Mouse (Mus musculus) liver, embryonic 16.5 days (tissue): ENCODE data around the gene Tmem132b. TPM values are rescaled to one million over a fixed set of nuclear protein-coding genes. Genes with fewer than 3 reads are reported as not detected.
"Not testable (repeated sequence)": the region's sequence is repeated elsewhere in the genome, so short reads cannot be mapped to it uniquely, and the experiment has no call there.

Source experiments
- ATAC-seq: fragments of 200-750 bp; cut with Nextera tagmentation; 2 replicates; pipeline ENCODE4 v1.8.0; 2017; ENCODE audit warnings: low read depth, mild to moderate bottlenecking, moderate number of reproducible peaks, moderate library complexity
- H3K27ac ChIP-seq: fragments of 300-500 bp; sonication (generic); 2 replicates; pipeline ENCODE4 v1.5.1; 2014; ENCODE audit warnings: mild to moderate bottlenecking, low read length
- H3K27me3 ChIP-seq: fragments of 300-500 bp; sonication (generic); 2 replicates; pipeline ENCODE4 v1.6.1; 2014; ENCODE audit warnings: low read depth, low read length, mixed read lengths; ENCODE audit not compliant: control insufficient read depth, insufficient read depth
- H3K36me3 ChIP-seq: fragments of 300-500 bp; sonication (generic); 2 replicates; pipeline ENCODE4 v1.6.1; 2014; ENCODE audit warnings: mild to moderate bottlenecking; ENCODE audit not compliant: control insufficient read depth, insufficient read depth
- H3K4me1 ChIP-seq: fragments of 300-500 bp; sonication (generic); 2 replicates; pipeline ENCODE4 v1.6.1; 2014; ENCODE audit warnings: low read depth, low read length, mixed read lengths; ENCODE audit not compliant: control insufficient read depth
- H3K4me2 ChIP-seq: fragments of 300-500 bp; sonication (generic); 2 replicates; pipeline ENCODE4 v1.6.1; 2014; ENCODE audit warnings: low read depth, low read length, mixed read lengths
- H3K4me3 ChIP-seq: fragments of 300-500 bp; sonication (generic); 2 replicates; pipeline ENCODE4 v1.5.1; 2014; ENCODE audit warnings: low read depth, mild to moderate bottlenecking, low read length
- H3K9ac ChIP-seq: fragments of 300-500 bp; sonication (generic); 2 replicates; pipeline ENCODE4 v1.6.1; 2014; ENCODE audit warnings: low read depth, low read length
- H3K9me3 ChIP-seq: fragments of 300-500 bp; sonication (generic); replicated peaks from 2 replicates; pipeline ENCODE4 v1.6.1; 2016; ENCODE audit warnings: low read length; ENCODE audit not compliant: control insufficient read depth
- WGBS: fragments of 180-500 bp; shearing (Covaris S2); extraction: QIAGEN DNeasy Blood & Tissue Kit; methylation state at CpG from one replicate; pipeline ENCODE4 v1.1.7; 2014; ENCODE audit not compliant: insufficient replicate concordance; 5-methylcytosine and 5-hydroxymethylcytosine counted together
- polyA plus RNA-seq: library from polyadenylated mRNA; unstranded; fragments of >200 nt; fragmentation: Nextera tagmentation; extraction: Ambion mirVana; gene quantifications from 2 replicates; pipeline ENCODE4 v1.2.1, GENCODE M21; 2015

Gene Tmem132b
- polyA plus RNA-seq = not detected in 2 replicates

DNA sequence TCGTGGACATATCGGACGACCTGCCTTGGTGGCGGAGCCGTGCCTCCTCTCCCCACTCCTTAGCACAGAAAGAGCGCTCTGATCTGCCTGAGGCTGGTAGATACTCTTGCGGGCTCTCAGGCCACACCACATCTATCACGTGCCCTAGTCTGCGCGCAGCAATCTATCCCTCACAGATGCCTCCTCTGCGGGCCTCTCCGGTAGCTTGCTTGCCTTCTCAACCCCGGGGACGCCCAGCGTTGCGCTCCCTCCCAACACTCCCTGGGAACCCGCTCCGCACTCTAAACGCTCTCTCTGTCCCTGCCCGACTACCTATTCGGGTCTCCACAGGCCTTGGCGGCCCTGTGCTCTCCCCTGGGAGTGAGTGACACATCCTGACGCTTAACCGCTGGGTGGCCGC lies at the start of gene Tmem132b:
Gene Tmem132b (plus strand): TSS at position 141 of the 400 bp plus-strand sequence.
- peaks cover 61% of the 10 kb centered on the region for H3K27me3 ChIP-seq
- no peak within 1 kb of the TSS for H3K9ac ChIP-seq
- WGBS = 2% methylated on average over 25 of the region's 25 CpGs
- H3K4me1 ChIP-seq = no peaks in the 10 kb centered on the region; the same call in 1 of the 2 replicates
- no peak within 1 kb of the TSS for H3K27ac ChIP-seq
- no peak within 1 kb of the TSS for H3K4me2 ChIP-seq
- no peaks in the 10 kb centered on the region for H3K36me3 ChIP-seq
- H3K9me3 ChIP-seq = no peaks in the 10 kb centered on the region
- no peak for ATAC-seq
- H3K4me3 ChIP-seq = no peak within 1 kb of the TSS

DNA sequence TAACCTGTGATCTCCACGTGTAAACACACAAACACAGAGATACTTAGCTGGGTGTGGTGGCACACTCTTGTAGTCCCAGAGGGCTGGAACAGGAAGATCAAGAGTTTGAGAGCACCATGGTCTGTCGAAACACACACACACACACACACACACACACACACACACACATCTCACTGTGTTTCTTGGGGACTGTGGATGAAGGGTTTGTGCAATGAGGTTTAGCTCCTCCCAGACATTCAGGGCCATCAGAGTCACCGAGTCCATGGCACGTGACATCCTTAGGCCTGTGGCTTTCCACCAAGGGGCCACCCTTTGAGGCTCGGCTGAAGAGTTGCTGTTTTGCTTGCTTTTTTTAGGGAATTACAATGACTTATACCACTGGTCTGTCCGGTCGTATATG lies 49.1 kb upstream of the Tmem132b start:
- 69% methylated on average over 7 of the region's 7 CpGs for WGBS
- H3K4me2 ChIP-seq = no peak overlapping the region
- H3K4me1 ChIP-seq = no peaks in the 10 kb centered on the region; the same call in none of the 2 replicates
- no peaks in the 10 kb centered on the region for H3K9me3 ChIP-seq
- H3K27me3 ChIP-seq = no peaks in the 10 kb centered on the region
- H3K9ac ChIP-seq = no peak overlapping the region
- no peak overlapping the region for H3K27ac ChIP-seq
- H3K36me3 ChIP-seq = no peaks in the 10 kb centered on the region; the same call in none of the 2 replicates
- no peak overlapping the region for H3K4me3 ChIP-seq
- ATAC-seq = no peak

DNA sequence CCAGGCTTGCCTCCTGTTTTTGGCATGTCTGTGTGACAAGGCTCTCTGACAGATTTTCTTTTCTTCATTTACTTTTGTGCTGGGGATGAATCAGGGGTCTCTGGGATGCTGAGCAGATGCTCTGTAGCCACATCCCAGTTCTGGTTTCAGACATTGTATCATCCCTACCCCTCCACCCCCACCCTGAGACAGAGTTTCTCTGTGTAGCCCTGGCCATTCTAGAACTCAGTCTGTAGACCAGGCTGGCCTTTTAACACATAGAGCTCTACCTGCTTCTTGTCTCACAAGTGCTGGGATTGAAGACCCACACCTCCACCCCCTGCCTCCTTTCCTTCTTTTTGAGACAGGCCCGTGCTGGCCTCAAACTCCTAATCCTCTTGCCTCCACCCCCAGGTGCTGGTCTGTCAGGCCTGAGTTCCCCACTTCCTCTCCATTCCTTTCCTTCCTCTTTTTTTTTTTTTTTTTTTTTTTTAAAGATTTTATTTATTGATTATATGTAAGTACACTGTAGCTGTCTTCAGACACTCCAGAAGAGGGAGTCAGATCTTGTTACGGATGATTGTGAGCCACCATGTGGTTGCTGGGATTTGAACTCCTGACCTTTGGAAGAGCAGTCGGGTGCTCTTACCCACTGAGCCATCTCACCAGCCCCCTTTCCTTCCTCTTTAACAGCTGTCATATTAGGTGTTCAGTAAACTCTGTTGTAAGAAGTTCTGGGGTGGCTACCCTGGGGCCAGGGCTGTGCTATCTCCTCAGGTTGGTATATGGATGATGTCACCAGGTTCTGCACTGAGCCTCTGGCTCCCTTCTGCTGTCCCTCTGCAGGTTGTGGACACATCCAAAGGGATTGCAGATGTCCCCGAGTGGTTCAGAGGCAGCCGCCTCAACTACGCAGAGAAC lies 47.6 kb upstream of the Tmem132b start:
- Histone ChIP-seq H3K9ac (no peak overlapping the region), H3K4me3 (no peak overlapping the region), H3K27me3 (no peaks in the 10 kb centered on the region), H3K36me3 (no peaks in the 10 kb centered on the region; the same call in none of the 2 replicates), H3K4me1 (no peaks in the 10 kb centered on the region; the same call in 1 of the 2 replicates), H3K9me3 (no peaks in the 10 kb centered on the region), H3K27ac (peak overlapping the region; percentile 29), H3K4me2 (no peak overlapping the region)
- 0 out of 2 replicates have a peak, but pooled peaks have one; percentile 14 for ATAC-seq
- 49% methylated on average over 5 of the region's 6 CpGs for WGBS

DNA sequence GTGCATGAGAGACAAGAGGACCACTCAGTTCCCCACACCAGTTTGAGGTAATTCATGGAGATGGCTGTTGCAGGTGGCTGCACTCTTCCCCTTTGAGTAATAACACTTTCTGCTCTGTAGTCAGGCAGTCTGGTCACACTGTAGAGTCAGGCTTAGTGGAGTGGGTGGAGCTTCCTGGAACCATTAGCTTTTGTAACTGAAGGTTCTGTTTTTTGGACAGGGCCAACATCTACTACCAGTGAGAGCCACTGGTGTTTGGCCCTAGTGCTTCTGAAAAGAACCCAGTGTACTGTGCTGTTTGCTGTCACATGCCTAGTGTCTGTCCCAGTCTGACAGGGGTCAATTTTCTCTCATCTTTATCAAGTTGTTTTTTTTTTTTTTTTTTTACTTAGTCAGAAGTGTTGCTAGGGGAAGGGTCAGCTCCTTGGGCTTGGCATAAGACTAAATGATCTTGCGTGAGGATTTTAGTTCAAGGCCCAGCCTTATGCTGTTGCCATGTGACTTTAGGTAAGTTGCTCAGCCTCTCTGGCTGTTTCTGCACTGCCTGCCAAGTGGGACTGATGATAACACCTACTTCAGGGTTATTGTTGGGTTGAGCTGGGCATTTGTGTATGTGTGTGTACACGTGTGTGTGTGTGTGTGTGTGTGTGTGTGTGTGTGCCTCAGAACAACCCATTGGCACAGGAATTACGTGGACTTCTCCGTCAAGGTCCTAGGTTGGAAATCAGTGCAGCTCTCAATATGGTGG lies 46.4 kb upstream of the Tmem132b start:
- H3K27ac ChIP-seq = peak overlapping the region; percentile 21; the same call in 1 of the 2 replicates
- no peaks in the 10 kb centered on the region; the same call in 1 of the 2 replicates for H3K4me1 ChIP-seq
- WGBS = 80% methylated on average over 4 of the region's 4 CpGs
- H3K4me2 ChIP-seq = no peak overlapping the region
- H3K27me3 ChIP-seq = no peaks in the 10 kb centered on the region
- no peaks in the 10 kb centered on the region; the same call in none of the 2 replicates for H3K36me3 ChIP-seq
- no peak overlapping the region for H3K4me3 ChIP-seq
- H3K9me3 ChIP-seq = no peaks in the 10 kb centered on the region
- no peak for ATAC-seq
- H3K9ac ChIP-seq = no peak overlapping the region

DNA sequence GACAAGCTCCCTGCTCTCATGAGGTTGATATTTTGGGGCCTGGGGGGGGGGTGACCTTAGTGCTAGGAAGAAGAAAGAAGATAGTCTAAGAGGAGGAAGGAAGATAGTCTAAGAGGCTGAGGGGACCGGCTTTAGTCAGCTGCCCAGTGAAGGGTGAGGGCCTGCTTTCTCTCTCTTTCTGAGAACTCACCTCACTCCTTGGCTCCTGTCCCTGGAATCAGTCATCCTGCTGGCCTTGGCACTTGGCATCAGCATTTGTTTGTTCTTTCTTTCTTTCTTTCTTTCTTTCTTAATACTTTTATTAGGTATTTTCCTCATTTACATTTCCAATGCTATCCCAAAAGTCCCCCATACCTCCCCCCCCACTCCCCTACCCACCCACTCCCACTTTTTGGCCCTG lies 45.5 kb upstream of the Tmem132b start:
- ATAC-seq = no peak
- no peaks in the 10 kb centered on the region; the same call in 1 of the 2 replicates for H3K4me1 ChIP-seq
- no peaks in the 10 kb centered on the region for H3K9me3 ChIP-seq
- no peaks in the 10 kb centered on the region for H3K27me3 ChIP-seq
- no peak overlapping the region for H3K27ac ChIP-seq
- H3K4me3 ChIP-seq = no peak overlapping the region
- H3K4me2 ChIP-seq = no peak overlapping the region
- H3K9ac ChIP-seq = no peak overlapping the region
- WGBS = 73% methylated on average over 1 of the region's 1 CpGs
- H3K36me3 ChIP-seq = no peaks in the 10 kb centered on the region; the same call in none of the 2 replicates

DNA sequence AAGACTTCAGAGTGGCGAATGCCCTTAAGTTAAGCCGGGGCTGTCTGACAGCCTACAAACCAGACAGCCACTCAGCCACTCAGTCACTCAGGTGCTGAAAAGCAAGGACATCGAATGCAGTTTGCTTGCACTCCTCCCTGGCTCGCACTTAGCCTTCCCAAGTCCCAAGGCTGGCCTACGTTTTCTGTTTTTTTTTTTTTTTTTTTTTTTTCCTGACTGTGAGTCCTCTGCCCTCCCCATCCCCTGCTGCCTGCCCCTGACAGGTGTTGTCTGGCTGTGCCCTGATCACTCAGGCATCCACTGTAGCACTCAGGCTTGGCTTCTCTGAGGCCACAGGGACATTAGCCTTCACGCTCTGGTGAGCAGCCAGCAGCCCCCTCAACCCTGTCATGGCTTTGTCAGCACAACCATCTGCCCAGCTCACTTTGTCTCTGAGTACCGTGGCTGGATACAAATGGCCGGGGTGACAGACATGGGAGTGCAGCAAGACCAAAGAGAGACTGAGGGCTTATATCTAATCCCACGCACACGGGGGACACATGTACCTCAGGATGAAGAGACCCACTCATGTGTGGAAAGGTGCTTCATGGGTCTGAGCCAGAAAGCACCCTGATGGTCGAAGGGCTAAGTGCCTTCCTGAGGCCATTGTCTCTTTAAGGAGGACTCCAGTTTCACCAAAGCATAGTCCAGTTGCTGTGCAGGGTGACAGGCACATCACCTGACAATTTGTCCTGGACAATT lies 44.0 kb upstream of the Tmem132b start:
- ATAC-seq = no peak
- Histone ChIP-seq H3K9ac (no peak overlapping the region), H3K27ac (no peak overlapping the region), H3K36me3 (no peaks in the 10 kb centered on the region; the same call in none of the 2 replicates), H3K4me3 (no peak overlapping the region), H3K4me1 (no peaks in the 10 kb centered on the region; the same call in 1 of the 2 replicates), H3K9me3 (no peaks in the 10 kb centered on the region), H3K27me3 (no peaks in the 10 kb centered on the region), H3K4me2 (no peak overlapping the region)
- 71% methylated on average over 11 of the region's 11 CpGs for WGBS

DNA sequence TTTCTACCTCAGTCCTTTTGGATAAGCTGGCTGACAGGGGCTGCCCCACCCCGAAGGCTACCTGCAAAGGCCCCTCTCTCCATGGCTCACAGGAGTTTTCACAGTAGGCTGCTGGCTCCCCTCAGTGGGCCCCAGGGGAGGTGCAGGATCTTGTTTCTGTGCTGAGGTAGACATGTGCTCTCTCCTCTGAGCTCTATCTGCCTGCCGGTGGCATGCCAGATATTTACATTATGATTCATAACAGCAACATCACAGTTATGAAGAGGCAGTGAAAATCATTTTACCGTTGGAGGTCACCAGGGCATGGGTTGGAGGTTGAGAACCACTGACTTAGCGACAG lies 43.5 kb upstream of the Tmem132b start:
- no peak overlapping the region for H3K9ac ChIP-seq
- H3K4me1 ChIP-seq = no peaks in the 10 kb centered on the region; the same call in 1 of the 2 replicates
- H3K4me3 ChIP-seq = no peak overlapping the region
- no peaks in the 10 kb centered on the region for H3K9me3 ChIP-seq
- H3K4me2 ChIP-seq = no peak overlapping the region
- H3K36me3 ChIP-seq = no peaks in the 10 kb centered on the region; the same call in 1 of the 2 replicates
- H3K27me3 ChIP-seq = no peaks in the 10 kb centered on the region
- no peak for ATAC-seq
- 58% methylated on average over 4 of the region's 4 CpGs for WGBS
- H3K27ac ChIP-seq = no peak overlapping the region

DNA sequence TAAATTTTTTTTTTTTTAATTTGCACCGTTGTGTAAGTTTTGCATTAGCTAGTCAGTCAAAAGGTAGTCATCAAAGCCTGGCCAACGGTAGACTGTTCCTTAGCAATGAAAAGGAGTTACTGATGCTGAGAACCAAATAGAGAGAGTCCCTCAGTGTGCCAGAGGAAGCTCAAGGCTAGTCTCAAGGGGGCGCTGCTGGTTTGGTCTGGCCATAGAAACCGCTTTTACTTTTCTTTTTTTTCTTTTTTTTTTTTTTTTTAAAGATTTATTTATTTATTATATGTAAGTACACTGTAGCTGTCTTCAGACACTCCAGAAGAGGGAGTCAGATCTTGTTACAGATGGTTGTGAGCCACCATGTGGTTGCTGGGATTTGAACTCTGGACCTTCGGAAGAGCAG lies 42.6 kb upstream of the Tmem132b start:
- not testable (repeated sequence) for H3K4me2 ChIP-seq, H3K27ac ChIP-seq, H3K27me3 ChIP-seq, H3K4me1 ChIP-seq, H3K4me3 ChIP-seq, H3K36me3 ChIP-seq, H3K9ac ChIP-seq, H3K9me3 ChIP-seq, ATAC-seq
- 81% methylated on average over 5 of the region's 5 CpGs for WGBS
